Mouse (Mus musculus) cortical plate, adult 2 months (tissue): ENCODE measurements at regions not wholly inside any gene's neighbourhood (a gene's known extent, or its start where the extent isn't known, plus 50 kb on each side); places are given as distances from the start of the nearest gene placed in this dataset.

Source experiments
- CTCF ChIP-seq: fragments of 200-500 bp; IDR thresholded peaks from 2 replicates; pipeline ENCODE4 v1.5.1; 2011; ENCODE audit warnings: mild to moderate bottlenecking, control low read depth, low read length; ENCODE audit not compliant: insufficient read depth; ENCODE audit errors: extremely low read depth
- POLR2A ChIP-seq: fragments of 200-500 bp; IDR thresholded peaks from 2 replicates; pipeline ENCODE4 v1.6.1; 2011; ENCODE audit warnings: mild to moderate bottlenecking, low read length, control low read depth; ENCODE audit not compliant: insufficient read depth; ENCODE audit errors: extremely low read depth

GRCm38 (mm10) chr1:133544996-133545395, 65.1 kb downstream of the Snrpe start:
- no peak for TF ChIP-seq POLR2A
- TF ChIP-seq CTCF, result no peak
